Mouse (Mus musculus) Patski (cell line): ENCODE measurements at regions not wholly inside any gene's neighbourhood (a gene's known extent, or its start where the extent isn't known, plus 50 kb on each side); places are given as distances from the start of the nearest gene placed in this dataset.

ENCODE experiments used
- ATAC-seq: fragments of 100-300 bp; one replicate; pipeline ENCODE4 v1.8.0; 2021
- CTCF ChIA-PET: fragments of 350-600 bp; sonication (Branson Sonifier 250); formaldehyde crosslinking; loops from one replicate; lab custom pipeline; 2022; ENCODE audit warnings: inconsistent platforms; lab: Charles Lee
- POLR2A ChIA-PET: fragments of 350-600 bp; sonication (Branson Sonifier 250); formaldehyde crosslinking; loops from one replicate; lab custom pipeline; 2022; ENCODE audit warnings: antibody characterized with exemption, inconsistent platforms; lab: Charles Lee
- DNase-seq: peaks from one replicate; pipeline ENCODE4 v3.0.0-alpha.2; 2011; ENCODE audit warnings: low read depth, low spot score
- H3K27me3 ChIP-seq: fragments of 371-371 bp; one replicate; pipeline ENCODE4 v1.5.1; 2021
- CTCF ChIP-seq: fragments of 100-300 bp; IDR thresholded peaks from one replicate; pipeline ENCODE4 v1.5.1; 2021
- in situ Hi-C: fragments of 300-500 bp; cut with MboI; formaldehyde crosslinking; loops from 3 replicates; pipeline ENCODE4 v1.11.1; 2018; ENCODE audit warnings: low pct_unique_long_range_greater_than_20kb, mixed read lengths

- DNase-seq, result no peak
- no peak for TF ChIP-seq CTCF
- in situ Hi-C loops, result no loop called here
- ATAC-seq, result no peak
- POLR2A ChIA-PET, result interaction anchor here (0.7 kb wide), 1 partner anchor 74 kb away, joined by 4 read pairs; no protein-coding TSS in a partner anchor
- H3K27me3 ChIP-seq, result no peaks in the 10 kb centered on the region
- CTCF ChIA-PET, result interaction anchor here (1.0 to 1.6 kb wide), 4 partner anchors 15 to 59 kb away, joined by 3 to 4 read pairs (median 4); no protein-coding TSS in a partner anchor
Measured at GRCm38 (mm10) chr17:64229225-64229976, 102.3 kb downstream of the Pja2 start.

GRCm38 (mm10) chr17:64214599-64214998 is 117.1 kb downstream of the Pja2 start:
- DNase-seq (no peak), ATAC-seq (peak; percentile 39)
- no peaks in the 10 kb centered on the region for H3K27me3 ChIP-seq
- CTCF ChIA-PET, result interaction anchor here (1.0 to 1.1 kb wide), 2 partner anchors 14 to 411 kb away, joined by 4 to 5 read pairs; no protein-coding TSS in a partner anchor
- in situ Hi-C loops, result no loop called here
- no peak for TF ChIP-seq CTCF
- POLR2A ChIA-PET, result interaction anchor here (0.7 kb wide), 1 partner anchor 14 kb away, joined by 3 read pairs; no protein-coding TSS in a partner anchor

- no peak for ATAC-seq
- in situ Hi-C loops, result no loop called here
- POLR2A ChIA-PET, result no interaction called here
- no peak for TF ChIP-seq CTCF
- no peak for DNase-seq
- no peaks in the 10 kb centered on the region for H3K27me3 ChIP-seq
- CTCF ChIA-PET, result no interaction called here
Measured at GRCm38 (mm10) chr17:64213251-64213650, 118.5 kb downstream of the Pja2 start.

- CTCF ChIA-PET, result interaction anchor here (0.9 to 1.6 kb wide), 4 partner anchors 13 to 26 kb away, joined by 3 to 7 read pairs (median 4); no protein-coding TSS in a partner anchor
- DNase-seq, result no peak
- no peak for TF ChIP-seq CTCF
- no peak for ATAC-seq
- POLR2A ChIA-PET, result interaction anchor here (0.5 kb wide), 1 partner anchor 271 kb away, joined by 3 read pairs; no protein-coding TSS in a partner anchor
- no peaks in the 10 kb centered on the region for H3K27me3 ChIP-seq
- in situ Hi-C loops, result no loop called here
Measured at GRCm38 (mm10) chr17:64211281-64211680, 120.4 kb downstream of the Pja2 start.

GRCm38 (mm10) chr17:64210366-64210765 is 121.3 kb downstream of the Pja2 start:
- ChIA-PET POLR2A (no interaction called here), CTCF (interaction anchor here (0.9 to 1.4 kb wide), 3 partner anchors 18 to 27 kb away, joined by 3 to 4 read pairs (median 3); no protein-coding TSS in a partner anchor)
- H3K27me3 ChIP-seq, result no peaks in the 10 kb centered on the region
- TF ChIP-seq CTCF, result no peak
- in situ Hi-C loops, result no loop called here
- no peak for ATAC-seq
- DNase-seq, result no peak

- no peak for TF ChIP-seq CTCF
- DNase-seq (no peak), ATAC-seq (no peak)
- POLR2A ChIA-PET, result no interaction called here
- CTCF ChIA-PET, result no interaction called here
- in situ Hi-C loops, result no loop called here
- no peaks in the 10 kb centered on the region for H3K27me3 ChIP-seq
Measured at GRCm38 (mm10) chr17:64209640-64210039, 122.1 kb downstream of the Pja2 start.

GRCm38 (mm10) chr17:64208152-64208855 is 123.4 kb downstream of the Pja2 start:
- H3K27me3 ChIP-seq, result no peaks in the 10 kb centered on the region
- POLR2A ChIA-PET, result no interaction called here
- no peak for TF ChIP-seq CTCF
- CTCF ChIA-PET, result no interaction called here
- in situ Hi-C loops, result no loop called here
- DNase-seq (no peak), ATAC-seq (no peak)

GRCm38 (mm10) chr17:64206196-64206718 is 125.5 kb downstream of the Pja2 start:
- in situ Hi-C loops, result no loop called here
- ATAC-seq, result no peak
- CTCF ChIA-PET, result no interaction called here
- POLR2A ChIA-PET, result no interaction called here
- no peak for DNase-seq
- no peak for TF ChIP-seq CTCF
- no peaks in the 10 kb centered on the region for H3K27me3 ChIP-seq

GRCm38 (mm10) chr17:64203611-64204010 is 128.1 kb downstream of the Pja2 start:
- in situ Hi-C loops, result no loop called here
- ChIA-PET POLR2A (no interaction called here), CTCF (no interaction called here)
- H3K27me3 ChIP-seq, result no peaks in the 10 kb centered on the region
- TF ChIP-seq CTCF, result no peak
- no peak for DNase-seq
- no peak for ATAC-seq

GRCm38 (mm10) chr17:64202248-64202647 is 129.5 kb downstream of the Pja2 start:
- ChIA-PET CTCF (interaction anchor here (0.9 kb wide), 1 partner anchor 9 kb away, joined by 4 read pairs; no protein-coding TSS in a partner anchor), POLR2A (no interaction called here)
- H3K27me3 ChIP-seq, result no peaks in the 10 kb centered on the region
- TF ChIP-seq CTCF, result no peak
- ATAC-seq (no peak), DNase-seq (no peak)
- in situ Hi-C loops, result no loop called here
